Mouse (Mus musculus) embryonic facial prominence, embryonic 12.5 days (tissue): ENCODE measurements around the gene Iglon5. TPM values are rescaled to one million over a fixed set of nuclear protein-coding genes. Genes with fewer than 3 reads are reported as not detected.

Source experiments
- ATAC-seq: fragments of 200-750 bp; cut with Nextera tagmentation; 2 replicates; pipeline ENCODE4 v1.8.0; 2017; ENCODE audit not compliant: insufficient number of reproducible peaks, insufficient read depth, low FRiP score, low TSS enrichment
- H3K27ac ChIP-seq: fragments of 300-500 bp; sonication (generic); 2 replicates; pipeline ENCODE4 v1.5.1; 2016; ENCODE audit warnings: mild to moderate bottlenecking
- H3K27me3 ChIP-seq: fragments of 300-500 bp; sonication (generic); 2 replicates; pipeline ENCODE4 v1.6.1; 2016; ENCODE audit warnings: mild to moderate bottlenecking, moderate library complexity
- H3K36me3 ChIP-seq: fragments of 300-500 bp; sonication (generic); 2 replicates; pipeline ENCODE4 v1.6.1; 2016; ENCODE audit warnings: mild to moderate bottlenecking
- H3K4me1 ChIP-seq: fragments of 300-500 bp; sonication (generic); 2 replicates; pipeline ENCODE4 v1.6.1; 2016
- H3K4me2 ChIP-seq: fragments of 300-500 bp; sonication (generic); replicated peaks from 2 replicates; pipeline ENCODE4 v1.6.1; 2016; ENCODE audit warnings: mild to moderate bottlenecking, moderate library complexity
- H3K4me3 ChIP-seq: fragments of 300-500 bp; sonication (generic); 2 replicates; pipeline ENCODE4 v1.5.1; 2016; ENCODE audit warnings: mild to moderate bottlenecking
- H3K9ac ChIP-seq: fragments of 300-500 bp; sonication (generic); 2 replicates; pipeline ENCODE4 v1.6.1; 2016; ENCODE audit warnings: mild to moderate bottlenecking, moderate library complexity
- H3K9me3 ChIP-seq: fragments of 300-500 bp; sonication (generic); 2 replicates; pipeline ENCODE4 v1.6.1; 2016; ENCODE audit warnings: mild to moderate bottlenecking, moderate library complexity
- WGBS: fragments of 180-500 bp; shearing (Covaris S2); methylation state at CpG from one replicate; pipeline ENCODE4 v1.1.7; 2016; 5-methylcytosine and 5-hydroxymethylcytosine counted together
- polyA plus RNA-seq: library from polyadenylated mRNA; unstranded; fragments of >200 nt; fragmentation: Nextera tagmentation; extraction: Ambion mirVana; gene quantifications from 2 replicates; pipeline ENCODE4 v1.2.1, GENCODE M21; 2016

Gene Iglon5
- polyA plus RNA-seq, 1 experiment from 2014 or later, result 1.9 TPM

- WGBS, result 7% methylated on average over 35 of the region's 35 CpGs
- no peak; the same call in none of the 2 replicates for ATAC-seq
Observed at GRCm38 (mm10) chr7:43464864-43465343, 25.0 kb downstream of the Iglon5 start.

GRCm38 (mm10) chr7:43463976-43464375 is 25.9 kb downstream of the Iglon5 start:
- Histone ChIP-seq H3K9ac (no peak overlapping the region), H3K36me3 (no peaks in the 10 kb centered on the region), H3K9me3 (no peaks in the 10 kb centered on the region), H3K4me2 (no peak overlapping the region), H3K4me1 (0 out of 2 replicates have a peak, but pooled peaks cover 4% of the 10 kb centered on the region), H3K27ac (no peak overlapping the region), H3K4me3 (no peak overlapping the region), H3K27me3 (peaks cover 19% of the 10 kb centered on the region; the same call in 1 of the 2 replicates)
- no peak for ATAC-seq
- 72% methylated on average over 7 of the region's 7 CpGs for WGBS

More at GRCm38 (mm10) chr7:43464864-43465343, 25.0 kb downstream of the Iglon5 start:
- H3K36me3 ChIP-seq, result no peaks in the 10 kb centered on the region
- H3K27ac ChIP-seq, result no peak overlapping the region
- H3K4me1 ChIP-seq, result 0 out of 2 replicates have a peak, but pooled peaks cover 4% of the 10 kb centered on the region
- no peaks in the 10 kb centered on the region for H3K9me3 ChIP-seq
- H3K9ac ChIP-seq, result no peak overlapping the region; the same call in 1 of the 2 replicates
- peak overlapping the region; percentile 67 for H3K4me2 ChIP-seq
- H3K4me3 ChIP-seq, result peak overlapping the region; percentile 40
- H3K27me3 ChIP-seq, result peaks cover 19% of the 10 kb centered on the region; the same call in 1 of the 2 replicates

GRCm38 (mm10) chr7:43462851-43463250 is 27.0 kb downstream of the Iglon5 start, which contains the start of gene Vsig10l:
Gene Vsig10l (plus strand): TSS chr7:43463151.
- Histone ChIP-seq H3K4me1 (0 out of 2 replicates have a peak, but pooled peaks cover 4% of the 10 kb centered on the region), H3K4me3 (no peak within 1 kb of the TSS), H3K36me3 (peaks cover 4% of the 10 kb centered on the region; the same call in 1 of the 2 replicates), H3K27ac (no peak within 1 kb of the TSS), H3K27me3 (peaks cover 19% of the 10 kb centered on the region; the same call in 1 of the 2 replicates), H3K9me3 (no peaks in the 10 kb centered on the region), H3K9ac (no peak within 1 kb of the TSS), H3K4me2 (no peak within 1 kb of the TSS)
- no peak for ATAC-seq
- WGBS, result 68% methylated on average over 4 of the region's 4 CpGs

GRCm38 (mm10) chr7:43454371-43454770 is 35.5 kb downstream of the Iglon5 start:
- Histone ChIP-seq H3K9ac (no peak overlapping the region), H3K4me1 (no peaks in the 10 kb centered on the region), H3K9me3 (no peaks in the 10 kb centered on the region), H3K36me3 (peaks cover 59% of the 10 kb centered on the region), H3K4me2 (no peak overlapping the region), H3K27ac (no peak overlapping the region), H3K4me3 (no peak overlapping the region), H3K27me3 (no peaks in the 10 kb centered on the region)
- ATAC-seq, result no peak
- whole genome bisulfite sequencing, result 89% methylated on average over 6 of the region's 6 CpGs

- H3K4me3 ChIP-seq, result no peak overlapping the region
- WGBS, result 82% methylated on average over 14 of the region's 14 CpGs
- no peak for ATAC-seq
- no peak overlapping the region for H3K9ac ChIP-seq
- no peaks in the 10 kb centered on the region for H3K9me3 ChIP-seq
- no peaks in the 10 kb centered on the region for H3K4me1 ChIP-seq
- H3K4me2 ChIP-seq, result no peak overlapping the region
- no peak overlapping the region for H3K27ac ChIP-seq
- peaks cover 59% of the 10 kb centered on the region for H3K36me3 ChIP-seq
- no peaks in the 10 kb centered on the region for H3K27me3 ChIP-seq
Observed at GRCm38 (mm10) chr7:43453599-43454355, 36.1 kb downstream of the Iglon5 start.

GRCm38 (mm10) chr7:43452609-43453008 is 37.3 kb downstream of the Iglon5 start:
- H3K4me1 ChIP-seq, result no peaks in the 10 kb centered on the region
- no peak overlapping the region for H3K9ac ChIP-seq
- H3K27me3 ChIP-seq, result no peaks in the 10 kb centered on the region
- no peak overlapping the region for H3K4me3 ChIP-seq
- no peak overlapping the region for H3K4me2 ChIP-seq
- no peak overlapping the region for H3K27ac ChIP-seq
- WGBS, result 54% methylated on average over 4 of the region's 4 CpGs
- no peak for ATAC-seq
- H3K9me3 ChIP-seq, result no peaks in the 10 kb centered on the region
- H3K36me3 ChIP-seq, result peaks cover 54% of the 10 kb centered on the region

- ATAC-seq, result no peak
- H3K27me3 ChIP-seq, result no peaks in the 10 kb centered on the region
- H3K9ac ChIP-seq, result no peak overlapping the region
- H3K9me3 ChIP-seq, result no peaks in the 10 kb centered on the region
- H3K27ac ChIP-seq, result no peak overlapping the region
- no peaks in the 10 kb centered on the region for H3K4me1 ChIP-seq
- no peak overlapping the region for H3K4me2 ChIP-seq
- H3K36me3 ChIP-seq, result peaks cover 45% of the 10 kb centered on the region
- H3K4me3 ChIP-seq, result no peak overlapping the region
- WGBS, result 93% methylated on average over 11 of the region's 11 CpGs
Observed at GRCm38 (mm10) chr7:43451726-43452125, 38.1 kb downstream of the Iglon5 start.

GRCm38 (mm10) chr7:43449811-43450210 is 40.1 kb downstream of the Iglon5 start:
- H3K4me3 ChIP-seq, result no peak overlapping the region
- ATAC-seq, result no peak
- H3K4me2 ChIP-seq, result no peak overlapping the region
- peaks cover 3% of the 10 kb centered on the region; the same call in 1 of the 2 replicates for H3K4me1 ChIP-seq
- no peaks in the 10 kb centered on the region for H3K27me3 ChIP-seq
- H3K27ac ChIP-seq, result no peak overlapping the region
- H3K36me3 ChIP-seq, result peaks cover 29% of the 10 kb centered on the region
- H3K9ac ChIP-seq, result no peak overlapping the region
- no peaks in the 10 kb centered on the region for H3K9me3 ChIP-seq
- 90% methylated on average over 2 of the region's 2 CpGs for WGBS

GRCm38 (mm10) chr7:43448246-43448645 is 41.6 kb downstream of the Iglon5 start:
- Histone ChIP-seq H3K27me3 (no peaks in the 10 kb centered on the region), H3K36me3 (peaks cover 15% of the 10 kb centered on the region), H3K4me2 (no peak overlapping the region), H3K4me1 (peaks cover 9% of the 10 kb centered on the region), H3K9me3 (no peaks in the 10 kb centered on the region), H3K27ac (no peak overlapping the region), H3K9ac (no peak overlapping the region), H3K4me3 (no peak overlapping the region)
- no peak for ATAC-seq
- 89% methylated on average over 2 of the region's 3 CpGs for WGBS

- H3K27ac ChIP-seq, result no peak overlapping the region
- no peak overlapping the region for H3K4me3 ChIP-seq
- ATAC-seq, result no peak
- no peak overlapping the region for H3K9ac ChIP-seq
- peaks cover 9% of the 10 kb centered on the region for H3K4me1 ChIP-seq
- 92% methylated on average over 4 of the region's 4 CpGs for WGBS
- no peak overlapping the region for H3K4me2 ChIP-seq
- H3K27me3 ChIP-seq, result no peaks in the 10 kb centered on the region
- H3K36me3 ChIP-seq, result peaks cover 11% of the 10 kb centered on the region
- no peaks in the 10 kb centered on the region for H3K9me3 ChIP-seq
Observed at GRCm38 (mm10) chr7:43447801-43448200, 42.1 kb downstream of the Iglon5 start.

- H3K4me1 ChIP-seq, result peaks cover 9% of the 10 kb centered on the region
- H3K9me3 ChIP-seq, result no peaks in the 10 kb centered on the region
- no peaks in the 10 kb centered on the region for H3K27me3 ChIP-seq
- peak within 1 kb of the TSS; percentile 83 for H3K4me2 ChIP-seq
- H3K4me3 ChIP-seq, result peak within 1 kb of the TSS; percentile 45
- H3K27ac ChIP-seq, result peak within 1 kb of the TSS; percentile 96
- no peaks in the 10 kb centered on the region for H3K36me3 ChIP-seq
- under 1% methylated on average over 27 of the region's 27 CpGs for WGBS
- peak within 1 kb of the TSS; percentile 57 for H3K9ac ChIP-seq
- ATAC-seq, result peak; percentile 96
Observed at GRCm38 (mm10) chr7:43443917-43444293, 46.0 kb downstream of the Iglon5 start, which contains the start of the genes Etfb and Gm45233. Gene Etfb (plus strand): TSS chr7:43444083. Gene Gm45233 (plus strand): TSS chr7:43444128.
